Mouse (Mus musculus) lung, postnatal 0 days (tissue): ENCODE measurements around the gene Syne2.

Source experiments
- CTCF ChIP-seq: IDR thresholded peaks from 2 replicates; pipeline ENCODE4 v1.5.1; 2016; ENCODE audit warnings: antibody characterized with exemption, mild to moderate bottlenecking
- EP300 ChIP-seq: IDR thresholded peaks from 2 replicates; pipeline ENCODE4 v1.6.1; 2016; ENCODE audit warnings: antibody characterized with exemption, mild to moderate bottlenecking, control low read depth

DNA sequence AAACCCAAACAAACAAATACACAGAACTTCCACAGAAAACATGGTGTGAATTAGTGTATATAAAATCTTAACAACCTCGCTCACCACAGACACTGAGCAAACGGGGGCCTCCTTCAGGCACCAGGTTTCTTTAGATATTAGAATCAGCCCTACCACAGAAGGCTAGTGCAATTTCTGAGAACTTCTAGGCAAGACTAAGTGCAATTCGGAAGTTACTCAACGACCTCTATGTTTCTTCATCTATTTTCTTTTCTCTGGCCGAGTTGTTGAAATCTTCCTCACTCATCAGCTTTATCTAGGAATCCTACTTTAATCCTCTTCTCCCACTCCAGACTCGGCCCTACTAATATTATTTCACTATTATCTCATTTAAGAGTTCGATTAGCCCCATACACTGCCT is 35.9 kb upstream of the Syne2 start:
- TF ChIP-seq CTCF (no peak), EP300 (no peak)
